Mouse (Mus musculus): ENCODE data around the gene Ankrd53. TPM values are rescaled to one million over a fixed set of nuclear protein-coding genes. Genes with fewer than 3 reads are reported as not detected.

The Ankrd53 gene
- polyA plus RNA-seq, 1 experiment from 2014 or later: not detected

DNA sequence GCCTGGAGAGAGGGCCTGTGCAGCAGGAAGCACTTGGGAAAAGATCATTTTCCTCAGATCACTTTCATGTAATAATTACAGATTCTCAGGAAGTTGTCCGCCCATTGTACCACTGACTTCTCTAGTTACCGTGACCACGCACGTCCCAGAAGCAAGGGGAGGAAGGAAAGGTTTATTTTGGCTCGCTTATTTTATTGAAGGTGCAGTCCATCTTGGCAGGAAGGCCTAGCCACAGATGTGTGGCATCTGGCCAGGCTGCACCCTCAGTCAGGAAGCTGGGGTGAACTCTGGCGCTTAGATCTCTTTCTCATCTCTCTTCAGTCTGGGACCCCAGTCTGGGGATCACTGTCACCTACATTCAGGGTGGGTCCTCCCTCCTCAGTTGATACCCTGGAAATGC is 23.8 kb upstream of the Ankrd53 start:
- Histone ChIP-seq H3K27me3 (replicated peaks; ENCODE audit: control insufficient read depth, insufficient read depth, low read length) (0 out of 2 replicates have a peak, but pooled peaks cover 5% of the 10 kb centered on the region), H3K9me3 (ENCODE audit: control insufficient read depth) (no peaks in the 10 kb centered on the region), H3K4me3 (ENCODE audit: low read depth, low read length) (no peak overlapping the region), H3K36me3 (ENCODE audit: control insufficient read depth, insufficient read depth) (no peaks in the 10 kb centered on the region), H3K9ac (ENCODE audit: low read depth, low read length) (no peak overlapping the region), H3K27ac (ENCODE audit: low read depth, low read length) (no peak overlapping the region), H3K4me2 (replicated peaks; ENCODE audit: low read depth) (no peak overlapping the region), H3K4me1 (replicated peaks; ENCODE audit: control insufficient read depth, insufficient read depth, low read length) (no peaks in the 10 kb centered on the region)
- 78% methylated on average over 6 of the region's 6 CpGs for WGBS
- no peak for TF ChIP-seq CTCF (IDR thresholded peaks at IDR 0.05; ENCODE audit: low read depth)
- ATAC-seq: no peak

DNA sequence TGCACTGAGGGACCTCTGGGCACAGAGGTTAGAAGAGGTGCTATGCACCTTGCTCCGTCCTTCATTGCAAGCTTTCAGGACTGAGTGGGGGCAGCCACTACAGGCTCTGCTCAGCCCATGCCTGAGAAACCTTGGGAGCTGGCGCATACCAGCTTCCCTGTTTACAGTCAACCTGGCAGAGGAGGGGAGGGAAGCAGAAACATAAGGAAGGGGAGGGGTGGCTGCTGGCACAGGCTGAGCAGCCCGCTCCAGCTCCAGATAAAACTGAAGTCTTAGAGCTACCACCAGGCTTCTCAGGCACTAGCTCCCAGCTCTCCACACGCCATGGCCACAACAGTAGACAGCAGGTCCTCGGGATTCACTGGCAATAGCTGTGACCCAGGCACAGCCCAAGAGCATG is 19.7 kb upstream of the Ankrd53 start, which contains the start of gene Atp6v1b1:
Gene Atp6v1b1 (plus strand): TSS at position 230 of the 400 bp plus-strand sequence.
- 60% methylated on average over 5 of the region's 5 CpGs for WGBS
- Histone ChIP-seq H3K4me2 (replicated peaks; ENCODE audit: low read depth) (no peak within 1 kb of the TSS), H3K9ac (ENCODE audit: low read depth, low read length) (no peak within 1 kb of the TSS), H3K4me3 (ENCODE audit: low read depth, low read length) (no peak within 1 kb of the TSS), H3K27ac (ENCODE audit: low read depth, low read length) (no peak within 1 kb of the TSS), H3K4me1 (replicated peaks; ENCODE audit: control insufficient read depth, insufficient read depth, low read length) (no peaks in the 10 kb centered on the region), H3K9me3 (ENCODE audit: control insufficient read depth) (no peaks in the 10 kb centered on the region), H3K36me3 (ENCODE audit: control insufficient read depth, insufficient read depth) (no peaks in the 10 kb centered on the region), H3K27me3 (replicated peaks; ENCODE audit: control insufficient read depth, insufficient read depth, low read length) (0 out of 2 replicates have a peak, but pooled peaks cover 8% of the 10 kb centered on the region)
- no peak for TF ChIP-seq CTCF (IDR thresholded peaks at IDR 0.05; ENCODE audit: low read depth)
- ATAC-seq: no peak

DNA sequence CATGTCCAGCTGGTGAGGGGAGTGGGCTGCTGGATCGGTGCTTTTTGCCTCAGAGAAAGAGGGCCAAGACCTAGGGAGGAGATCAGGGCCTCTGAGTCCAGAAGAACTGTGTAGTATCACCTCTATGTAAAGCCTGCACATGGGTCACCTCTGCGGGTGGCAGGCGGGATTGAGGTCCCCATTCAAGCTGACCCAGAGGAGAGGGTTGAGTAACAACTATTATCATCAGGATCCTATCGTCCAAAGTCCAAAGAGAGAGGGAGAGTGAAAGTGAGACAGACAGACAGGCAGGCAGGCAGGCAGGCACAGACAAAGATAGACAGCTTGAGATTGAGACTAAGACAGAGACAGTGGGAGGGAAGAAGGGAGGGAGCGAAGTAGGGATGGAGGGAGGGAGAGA is 19.2 kb upstream of the Ankrd53 start:
- no peak for ATAC-seq
- H3K27ac ChIP-seq (ENCODE audit: low read depth, low read length): no peak overlapping the region
- H3K9ac ChIP-seq (ENCODE audit: low read depth, low read length): no peak overlapping the region
- no peaks in the 10 kb centered on the region for H3K9me3 ChIP-seq (ENCODE audit: control insufficient read depth)
- H3K4me2 ChIP-seq (replicated peaks; ENCODE audit: low read depth): no peak overlapping the region
- 0 out of 2 replicates have a peak, but pooled peaks cover 9% of the 10 kb centered on the region for H3K27me3 ChIP-seq (replicated peaks; ENCODE audit: control insufficient read depth, insufficient read depth, low read length)
- no peaks in the 10 kb centered on the region for H3K36me3 ChIP-seq (ENCODE audit: control insufficient read depth, insufficient read depth)
- no peak for TF ChIP-seq CTCF (IDR thresholded peaks at IDR 0.05; ENCODE audit: low read depth)
- H3K4me3 ChIP-seq (ENCODE audit: low read depth, low read length): no peak overlapping the region
- H3K4me1 ChIP-seq (replicated peaks; ENCODE audit: control insufficient read depth, insufficient read depth, low read length): no peaks in the 10 kb centered on the region
- 53% methylated on average over 5 of the region's 5 CpGs for WGBS

DNA sequence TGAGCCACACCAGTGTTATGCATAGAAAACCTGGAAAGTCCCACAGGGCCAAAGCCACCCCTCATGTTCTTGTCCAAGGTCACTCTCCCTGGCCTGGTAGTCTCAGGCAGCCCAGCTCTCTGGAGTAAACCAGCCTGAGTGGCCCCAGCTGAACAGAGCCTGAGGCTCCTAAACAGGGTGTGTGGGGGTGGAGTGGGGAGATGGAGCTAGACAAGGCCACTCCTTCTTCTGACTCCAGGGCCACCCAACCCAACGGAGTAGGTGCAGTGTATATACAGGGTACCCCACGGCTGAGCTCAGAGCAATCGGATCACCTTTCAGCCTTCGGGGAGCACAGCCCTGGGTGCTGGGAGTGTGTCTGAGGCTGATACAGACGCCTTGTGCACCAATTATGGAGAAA is 18.3 kb upstream of the Ankrd53 start:
- TF ChIP-seq CTCF (IDR thresholded peaks at IDR 0.05; ENCODE audit: low read depth): no peak
- Histone ChIP-seq H3K9me3 (ENCODE audit: control insufficient read depth) (no peaks in the 10 kb centered on the region), H3K9ac (ENCODE audit: low read depth, low read length) (no peak overlapping the region), H3K4me3 (ENCODE audit: low read depth, low read length) (no peak overlapping the region), H3K36me3 (ENCODE audit: control insufficient read depth, insufficient read depth) (no peaks in the 10 kb centered on the region), H3K4me1 (replicated peaks; ENCODE audit: control insufficient read depth, insufficient read depth, low read length) (no peaks in the 10 kb centered on the region), H3K4me2 (replicated peaks; ENCODE audit: low read depth) (no peak overlapping the region), H3K27ac (ENCODE audit: low read depth, low read length) (no peak overlapping the region), H3K27me3 (replicated peaks; ENCODE audit: control insufficient read depth, insufficient read depth, low read length) (0 out of 2 replicates have a peak, but pooled peaks cover 11% of the 10 kb centered on the region)
- ATAC-seq: 0 out of 2 replicates have a peak, but pooled peaks have one; percentile 13
- WGBS: 60% methylated on average over 5 of the region's 5 CpGs

DNA sequence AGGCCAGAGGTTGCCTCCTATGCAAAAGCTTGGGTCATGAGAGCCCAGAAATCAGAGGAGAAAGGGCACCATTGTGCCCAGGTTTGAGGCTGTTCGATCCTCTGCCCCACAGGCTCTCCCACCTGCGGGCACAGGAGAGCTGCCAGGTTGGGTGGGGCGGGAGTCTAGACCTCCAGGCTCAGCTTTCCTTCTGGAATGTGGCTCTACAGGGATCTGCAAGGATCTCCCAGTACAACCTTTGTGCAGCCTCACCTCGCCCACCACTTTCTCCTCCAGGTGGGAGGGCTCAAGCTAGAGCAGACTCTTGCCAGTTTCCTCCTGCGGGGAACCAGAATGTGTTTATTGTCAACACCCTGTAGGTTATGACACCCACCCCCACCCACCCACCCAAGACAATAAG is 17.9 kb upstream of the Ankrd53 start:
- ATAC-seq: no peak
- Histone ChIP-seq H3K4me3 (ENCODE audit: low read depth, low read length) (no peak overlapping the region), H3K36me3 (ENCODE audit: control insufficient read depth, insufficient read depth) (no peaks in the 10 kb centered on the region), H3K9ac (ENCODE audit: low read depth, low read length) (no peak overlapping the region), H3K27me3 (replicated peaks; ENCODE audit: control insufficient read depth, insufficient read depth, low read length) (0 out of 2 replicates have a peak, but pooled peaks cover 11% of the 10 kb centered on the region), H3K4me2 (replicated peaks; ENCODE audit: low read depth) (no peak overlapping the region), H3K9me3 (ENCODE audit: control insufficient read depth) (no peaks in the 10 kb centered on the region), H3K4me1 (replicated peaks; ENCODE audit: control insufficient read depth, insufficient read depth, low read length) (no peaks in the 10 kb centered on the region), H3K27ac (ENCODE audit: low read depth, low read length) (no peak overlapping the region)
- WGBS: 29% methylated on average over 5 of the region's 5 CpGs
- no peak for TF ChIP-seq CTCF (IDR thresholded peaks at IDR 0.05; ENCODE audit: low read depth)

DNA sequence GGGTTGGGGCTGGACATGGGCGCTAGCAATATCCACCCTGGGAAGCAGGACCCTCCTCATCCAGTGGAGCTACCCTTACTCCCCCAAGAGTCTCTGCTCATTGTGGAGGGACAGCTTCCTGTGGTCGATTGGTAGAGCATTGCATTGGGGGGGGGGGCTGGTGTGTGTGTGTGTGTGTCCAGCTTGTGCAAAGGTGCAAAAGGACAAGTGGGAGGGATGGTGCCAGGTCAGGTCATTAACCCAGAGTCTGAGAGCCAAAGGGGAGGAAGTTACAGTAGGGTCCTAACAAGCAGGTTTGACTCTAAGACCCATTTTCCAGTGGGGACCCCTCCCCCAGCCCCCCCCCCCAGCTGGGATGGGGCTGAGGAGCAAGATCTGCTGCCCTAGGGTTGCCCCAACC is 17.0 kb upstream of the Ankrd53 start:
- TF ChIP-seq CTCF (IDR thresholded peaks at IDR 0.05; ENCODE audit: low read depth): no peak
- Histone ChIP-seq H3K27ac (ENCODE audit: low read depth, low read length) (no peak overlapping the region), H3K9me3 (ENCODE audit: control insufficient read depth) (no peaks in the 10 kb centered on the region), H3K27me3 (replicated peaks; ENCODE audit: control insufficient read depth, insufficient read depth, low read length) (peaks cover 12% of the 10 kb centered on the region), H3K4me2 (replicated peaks; ENCODE audit: low read depth) (no peak overlapping the region), H3K9ac (ENCODE audit: low read depth, low read length) (no peak overlapping the region), H3K4me1 (replicated peaks; ENCODE audit: control insufficient read depth, insufficient read depth, low read length) (no peaks in the 10 kb centered on the region), H3K4me3 (ENCODE audit: low read depth, low read length) (no peak overlapping the region), H3K36me3 (ENCODE audit: control insufficient read depth, insufficient read depth) (no peaks in the 10 kb centered on the region)
- 55% methylated on average over 2 of the region's 2 CpGs for WGBS
- no peak for ATAC-seq

DNA sequence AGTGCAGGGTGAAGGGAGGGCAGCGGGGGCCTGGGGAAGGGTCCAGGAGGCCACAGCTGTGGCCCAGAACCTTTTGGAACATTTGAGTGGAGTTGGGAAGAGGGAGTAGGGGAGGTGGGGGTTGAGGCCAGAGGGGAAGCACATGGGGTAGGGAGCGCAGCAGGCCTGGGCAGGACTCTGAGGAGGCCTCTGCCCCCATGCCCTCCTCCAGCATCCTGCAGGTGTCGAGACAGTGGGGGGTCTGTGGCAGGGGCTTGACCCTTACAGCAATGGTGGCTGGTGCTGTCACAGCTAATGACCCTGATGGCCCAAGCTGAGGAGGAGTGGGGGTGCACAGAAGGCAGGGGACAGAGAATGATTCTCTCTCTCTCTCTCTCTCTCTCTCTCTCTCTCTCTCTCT is 13.2 kb upstream of the Ankrd53 start:
- Histone ChIP-seq H3K27ac (ENCODE audit: low read depth, low read length) (no peak overlapping the region), H3K9ac (ENCODE audit: low read depth, low read length) (no peak overlapping the region), H3K4me1 (replicated peaks; ENCODE audit: control insufficient read depth, insufficient read depth, low read length) (no peaks in the 10 kb centered on the region), H3K36me3 (ENCODE audit: control insufficient read depth, insufficient read depth) (no peaks in the 10 kb centered on the region), H3K9me3 (ENCODE audit: control insufficient read depth) (no peaks in the 10 kb centered on the region), H3K27me3 (replicated peaks; ENCODE audit: control insufficient read depth, insufficient read depth, low read length) (peaks cover 20% of the 10 kb centered on the region), H3K4me2 (replicated peaks; ENCODE audit: low read depth) (no peak overlapping the region), H3K4me3 (ENCODE audit: low read depth, low read length) (no peak overlapping the region)
- no peak for TF ChIP-seq CTCF (IDR thresholded peaks at IDR 0.05; ENCODE audit: low read depth)
- 69% methylated on average over 3 of the region's 3 CpGs for WGBS
- ATAC-seq: no peak
